ENCODE assay signal across 19 mouse cellular contexts in genomic region chr4:7424081-7424480, GRCm38 (mm10).
DNase-seq lines count a peak whose midpoint lies in the region; ATAC-seq and TF ChIP-seq lines count a peak whose summit lies in the region.
"Had no signal": no experiment of that assay in that cellular context is flagged by ENCODE, and none has a peak within 500 bp of the region (broad histone marks: within the 10 kb centered on the region; RNA-seq: fewer than 3 reads in every experiment).

No protein-coding gene starts in this region.

- peak; percentile 32 for DNase-seq in forebrain, postnatal 0 days
- DNase-seq in left cerebral cortex, adult 2 months (ENCODE audit: extremely low spot score in 1 of 2, low spot score in 2 of 2) = no peak
- no peak for DNase-seq in left cerebral cortex, adult 9 months (ENCODE audit: low spot score in 2 of 2)
- peak; percentile 11 for DNase-seq in brain, embryonic 14.5 days (ENCODE audit: low read depth)
- no peak for DNase-seq in ovary, postnatal 14 days (ENCODE audit: low spot score)
- DNase-seq: adrenal gland, adult 2 months; adrenal gland, postnatal 10 days; adrenal gland, postnatal 25 days; cerebellum, adult 11-12 months; cerebellum, adult 2 months; cerebellum, adult 9-10 months; cerebellum, postnatal 10 days; cerebellum, postnatal 25 days; embryo, embryonic 11 days had no signal

- H3K27ac ChIP-seq in forebrain, postnatal 0 days (ENCODE audit: low read depth, low read length) = no peak overlapping the region
- no peak overlapping the region for H3K27ac ChIP-seq in forebrain, embryonic 12.5 days
- H3K27ac ChIP-seq in left cerebral cortex, adult 2 months = peak overlapping the region; percentile 29
- peak overlapping the region; percentile 10; the same call in 1 of the 2 replicates for H3K27ac ChIP-seq in cortical plate, adult 2 months (ENCODE audit: insufficient read depth, low read length)
- H3K27ac ChIP-seq: embryonic facial prominence, embryonic 13.5 days; embryonic facial prominence, embryonic 15.5 days had no signal

- H3K4me1 ChIP-seq in forebrain, postnatal 0 days (ENCODE audit: insufficient read depth) = no peaks in the 10 kb centered on the region
- H3K4me1 ChIP-seq in forebrain, embryonic 12.5 days = no peaks in the 10 kb centered on the region
- 0 out of 2 replicates have a peak, but pooled peaks cover 2% of the 10 kb centered on the region for H3K4me1 ChIP-seq in cortical plate, adult 2 months (ENCODE audit: control insufficient read depth, insufficient read depth, low read length)
- H3K4me1 ChIP-seq: embryonic facial prominence, embryonic 13.5 days; embryonic facial prominence, embryonic 15.5 days had no signal

- peak; percentile 57; the same call in 1 of the 2 replicates for ATAC-seq in forebrain, postnatal 0 days
- no peak for ATAC-seq in forebrain, embryonic 12.5 days (ENCODE audit: low FRiP score)

- no peak for TF ChIP-seq CTCF in forebrain, postnatal 0 days (IDR thresholded peaks at IDR 0.05; ENCODE audit: low read depth)
- no peak for TF ChIP-seq CTCF in left cerebral cortex, adult 2 months (IDR thresholded peaks at IDR 0.05)
- no peak for TF ChIP-seq CTCF in brain, embryonic 14.5 days (IDR thresholded peaks at IDR 0.05; ENCODE audit: borderline replicate concordance, extremely low read depth, insufficient read depth, insufficient read length)
- TF ChIP-seq CTCF in cortical plate, adult 2 months (IDR thresholded peaks at IDR 0.05; ENCODE audit: extremely low read depth, insufficient read depth, low read length) = no peak

- no peak overlapping the region for H3K9ac ChIP-seq in forebrain, postnatal 0 days
- no peak overlapping the region for H3K9ac ChIP-seq in forebrain, embryonic 12.5 days
- H3K9ac ChIP-seq: embryonic facial prominence, embryonic 13.5 days; embryonic facial prominence, embryonic 15.5 days had no signal

- H3K9me3 ChIP-seq in forebrain, postnatal 0 days (ENCODE audit: low read length) = no peaks in the 10 kb centered on the region
- no peaks in the 10 kb centered on the region for H3K9me3 ChIP-seq in forebrain, embryonic 12.5 days
- H3K9me3 ChIP-seq: embryonic facial prominence, embryonic 13.5 days; embryonic facial prominence, embryonic 15.5 days had no signal

- H3K27me3 ChIP-seq in forebrain, postnatal 0 days (ENCODE audit: insufficient read depth, low read length) = no peaks in the 10 kb centered on the region
- H3K27me3 ChIP-seq in forebrain, embryonic 12.5 days = no peaks in the 10 kb centered on the region
- H3K27me3 ChIP-seq: embryonic facial prominence, embryonic 13.5 days; embryonic facial prominence, embryonic 15.5 days had no signal

- TF ChIP-seq POLR2A in brain, embryonic 14.5 days (IDR thresholded peaks at IDR 0.05; ENCODE audit: borderline replicate concordance, extremely low read depth, insufficient read depth, insufficient read length, poor library complexity, severe bottlenecking) = no peak
- no peak for TF ChIP-seq POLR2A in cortical plate, adult 2 months (IDR thresholded peaks at IDR 0.05; ENCODE audit: extremely low read depth, insufficient read depth, low read length)

- intact Hi-C loops in left cerebral cortex, adult 2 months (cut with DNase I) = loop anchor here (10.0 kb wide), 2 partner anchors 171 to 431 kb away; no protein-coding TSS in a partner anchor

- no peak overlapping the region for H3K4me2 ChIP-seq in forebrain, postnatal 0 days (ENCODE audit: low read depth)
- H3K4me2 ChIP-seq in forebrain, embryonic 12.5 days = no peak overlapping the region
- H3K4me2 ChIP-seq: embryonic facial prominence, embryonic 13.5 days; embryonic facial prominence, embryonic 15.5 days had no signal

- H3K4me3 ChIP-seq in forebrain, postnatal 0 days (ENCODE audit: low read depth, low read length) = no peak overlapping the region
- no peak overlapping the region for H3K4me3 ChIP-seq in forebrain, embryonic 12.5 days (replicated peaks)
- no peak overlapping the region for H3K4me3 ChIP-seq in left cerebral cortex, adult 2 months
- H3K4me3 ChIP-seq in cortical plate, adult 2 months (ENCODE audit: insufficient read depth, low read length) = no peak overlapping the region
- H3K4me3 ChIP-seq: embryonic facial prominence, embryonic 13.5 days; embryonic facial prominence, embryonic 15.5 days; erythroblast, embryonic 14.5 days had no signal

- H3K36me3 ChIP-seq in forebrain, postnatal 0 days (ENCODE audit: insufficient read depth) = no peaks in the 10 kb centered on the region
- H3K36me3 ChIP-seq in forebrain, embryonic 12.5 days (replicated peaks) = no peaks in the 10 kb centered on the region
- H3K36me3 ChIP-seq: embryonic facial prominence, embryonic 13.5 days; embryonic facial prominence, embryonic 15.5 days had no signal

Comparison
In these comparisons a context has a peak if more than half of its experiments do, and no peak if none do; other contexts are left out.
1. DNase-seq: peak in forebrain, postnatal 0 days (single experiment) and brain, embryonic 14.5 days (single experiment); none in left cerebral cortex, adult 2 months (0 of 2), left cerebral cortex, adult 9 months (0 of 2) and ovary, postnatal 14 days (single experiment).
2. H3K27ac ChIP-seq: peak in left cerebral cortex, adult 2 months (single experiment) and cortical plate, adult 2 months (single experiment); none in forebrain, postnatal 0 days (single experiment) and forebrain, embryonic 12.5 days (single experiment).